Mouse (Mus musculus) stomach, embryonic 16.5 days (tissue): ENCODE data around the gene AI464131. TPM values are rescaled to one million over a fixed set of nuclear protein-coding genes. Genes with fewer than 3 reads are reported as not detected.

Experiments used
- ATAC-seq: fragments of 200-750 bp; cut with Nextera tagmentation; 2 replicates; pipeline ENCODE4 v1.8.0; 2017; ENCODE audit warnings: moderate number of reproducible peaks, moderate TSS enrichment; ENCODE audit not compliant: insufficient read depth, low FRiP score
- H3K27ac ChIP-seq: fragments of 300-500 bp; sonication (generic); 2 replicates; pipeline ENCODE4 v1.5.1; 2014; ENCODE audit warnings: low read length
- H3K27me3 ChIP-seq: fragments of 300-500 bp; sonication (generic); 2 replicates; pipeline ENCODE4 v1.6.1; 2014; ENCODE audit warnings: low read length, control low read depth, mixed read lengths; ENCODE audit not compliant: control insufficient read depth, insufficient read depth
- H3K36me3 ChIP-seq: fragments of 300-500 bp; sonication (generic); 2 replicates; pipeline ENCODE4 v1.6.1; 2014; ENCODE audit warnings: low read length; ENCODE audit not compliant: control insufficient read depth, insufficient read depth
- H3K4me1 ChIP-seq: fragments of 300-500 bp; sonication (generic); 2 replicates; pipeline ENCODE4 v1.6.1; 2014; ENCODE audit warnings: low read length, control low read depth, mixed read lengths; ENCODE audit not compliant: control insufficient read depth, insufficient read depth
- H3K4me2 ChIP-seq: fragments of 300-500 bp; sonication (generic); 2 replicates; pipeline ENCODE4 v1.6.1; 2014; ENCODE audit warnings: low read depth, low read length, mixed read lengths
- H3K4me3 ChIP-seq: fragments of 300-500 bp; sonication (generic); replicated peaks from 2 replicates; pipeline ENCODE4 v1.5.1; 2014; ENCODE audit warnings: mild to moderate bottlenecking, low read length
- H3K9ac ChIP-seq: fragments of 300-500 bp; sonication (generic); 2 replicates; pipeline ENCODE4 v1.6.1; 2014; ENCODE audit warnings: low read length
- H3K9me3 ChIP-seq: fragments of 300-500 bp; sonication (generic); replicated peaks from 2 replicates; pipeline ENCODE4 v1.6.1; 2016; ENCODE audit warnings: low read length, control low read depth; ENCODE audit not compliant: control insufficient read depth
- WGBS: fragments of 180-500 bp; shearing (Covaris S2); extraction: QIAGEN DNeasy Blood & Tissue Kit; methylation state at CpG from one replicate; pipeline ENCODE4 v1.1.7; 2014; 5-methylcytosine and 5-hydroxymethylcytosine counted together
- polyA plus RNA-seq: library from polyadenylated mRNA; unstranded; fragments of >200 nt; fragmentation: Nextera tagmentation; extraction: Ambion mirVana; gene quantifications from 2 replicates; pipeline ENCODE4 v1.2.1, GENCODE M21; 2015

AI464131 gene
- polyA plus RNA-seq, 1 experiment from 2014 or later = 9.6 TPM

GRCm38 (mm10) chr4:41526553-41526952 is 23.7 kb upstream of the AI464131 start:
- no peaks in the 10 kb centered on the region for H3K9me3 ChIP-seq
- H3K27ac ChIP-seq = no peak overlapping the region
- WGBS = 64% methylated on average over 7 of the region's 7 CpGs
- no peaks in the 10 kb centered on the region; the same call in 1 of the 2 replicates for H3K4me1 ChIP-seq
- no peak overlapping the region for H3K9ac ChIP-seq
- H3K4me2 ChIP-seq = no peak overlapping the region
- ATAC-seq = no peak
- H3K4me3 ChIP-seq = no peak overlapping the region
- H3K36me3 ChIP-seq = no peaks in the 10 kb centered on the region
- H3K27me3 ChIP-seq = no peaks in the 10 kb centered on the region; the same call in 1 of the 2 replicates

GRCm38 (mm10) chr4:41524829-41525228 is 22.0 kb upstream of the AI464131 start:
- no peaks in the 10 kb centered on the region for H3K36me3 ChIP-seq
- no peak overlapping the region for H3K27ac ChIP-seq
- H3K9ac ChIP-seq = no peak overlapping the region
- H3K4me2 ChIP-seq = no peak overlapping the region
- ATAC-seq = no peak
- no peak overlapping the region for H3K4me3 ChIP-seq
- H3K4me1 ChIP-seq = no peaks in the 10 kb centered on the region; the same call in 1 of the 2 replicates
- H3K9me3 ChIP-seq = no peaks in the 10 kb centered on the region
- H3K27me3 ChIP-seq = no peaks in the 10 kb centered on the region; the same call in none of the 2 replicates
- WGBS = 65% methylated on average over 9 of the region's 9 CpGs

- H3K4me1 ChIP-seq = no peaks in the 10 kb centered on the region; the same call in 1 of the 2 replicates
- 75% methylated on average over 7 of the region's 7 CpGs for WGBS
- no peaks in the 10 kb centered on the region for H3K9me3 ChIP-seq
- H3K27ac ChIP-seq = no peak overlapping the region
- no peaks in the 10 kb centered on the region; the same call in none of the 2 replicates for H3K27me3 ChIP-seq
- H3K4me3 ChIP-seq = no peak overlapping the region
- no peaks in the 10 kb centered on the region for H3K36me3 ChIP-seq
- no peak overlapping the region for H3K9ac ChIP-seq
- ATAC-seq = no peak
- no peak overlapping the region for H3K4me2 ChIP-seq
Measured at GRCm38 (mm10) chr4:41523839-41524238, 21.0 kb upstream of the AI464131 start.

GRCm38 (mm10) chr4:41522788-41523187 is 19.9 kb upstream of the AI464131 start:
- Histone ChIP-seq H3K9ac (no peak overlapping the region), H3K4me2 (no peak overlapping the region), H3K4me1 (no peaks in the 10 kb centered on the region), H3K36me3 (no peaks in the 10 kb centered on the region), H3K27ac (no peak overlapping the region), H3K4me3 (no peak overlapping the region), H3K9me3 (no peaks in the 10 kb centered on the region), H3K27me3 (no peaks in the 10 kb centered on the region; the same call in none of the 2 replicates)
- no peak for ATAC-seq
- 40% methylated on average over 5 of the region's 5 CpGs for WGBS

GRCm38 (mm10) chr4:41522136-41522535 is 19.3 kb upstream of the AI464131 start:
- WGBS = 83% methylated on average over 6 of the region's 6 CpGs
- no peaks in the 10 kb centered on the region for H3K36me3 ChIP-seq
- H3K9me3 ChIP-seq = no peaks in the 10 kb centered on the region
- H3K27ac ChIP-seq = no peak overlapping the region
- H3K9ac ChIP-seq = no peak overlapping the region
- no peaks in the 10 kb centered on the region; the same call in none of the 2 replicates for H3K27me3 ChIP-seq
- no peak overlapping the region for H3K4me2 ChIP-seq
- ATAC-seq = no peak
- H3K4me3 ChIP-seq = no peak overlapping the region
- no peaks in the 10 kb centered on the region for H3K4me1 ChIP-seq

GRCm38 (mm10) chr4:41520641-41521040 is 17.8 kb upstream of the AI464131 start:
- Histone ChIP-seq H3K4me1 (no peaks in the 10 kb centered on the region), H3K4me3 (no peak overlapping the region), H3K36me3 (no peaks in the 10 kb centered on the region), H3K27me3 (no peaks in the 10 kb centered on the region; the same call in none of the 2 replicates), H3K9ac (no peak overlapping the region; the same call in 1 of the 2 replicates), H3K27ac (no peak overlapping the region), H3K4me2 (no peak overlapping the region), H3K9me3 (no peaks in the 10 kb centered on the region)
- 28% methylated on average over 14 of the region's 14 CpGs for WGBS
- no peak for ATAC-seq

GRCm38 (mm10) chr4:41519195-41519594 is 16.3 kb upstream of the AI464131 start:
- H3K4me1 ChIP-seq = no peaks in the 10 kb centered on the region
- no peak overlapping the region for H3K27ac ChIP-seq
- no peaks in the 10 kb centered on the region for H3K36me3 ChIP-seq
- H3K4me2 ChIP-seq = no peak overlapping the region
- no peak overlapping the region for H3K9ac ChIP-seq
- 92% methylated on average over 5 of the region's 5 CpGs for WGBS
- ATAC-seq = no peak
- H3K27me3 ChIP-seq = no peaks in the 10 kb centered on the region; the same call in none of the 2 replicates
- H3K9me3 ChIP-seq = no peaks in the 10 kb centered on the region
- no peak overlapping the region for H3K4me3 ChIP-seq

GRCm38 (mm10) chr4:41518349-41518748 is 15.5 kb upstream of the AI464131 start:
- Histone ChIP-seq H3K4me3 (no peak overlapping the region), H3K4me1 (no peaks in the 10 kb centered on the region), H3K36me3 (no peaks in the 10 kb centered on the region), H3K27ac (no peak overlapping the region), H3K27me3 (no peaks in the 10 kb centered on the region; the same call in 1 of the 2 replicates), H3K9ac (no peak overlapping the region), H3K4me2 (no peak overlapping the region), H3K9me3 (no peaks in the 10 kb centered on the region)
- no peak for ATAC-seq
- 73% methylated on average over 7 of the region's 7 CpGs for WGBS

- Histone ChIP-seq H3K9ac (no peak within 1 kb of the TSS), H3K4me2 (no peak within 1 kb of the TSS), H3K27me3 (no peaks in the 10 kb centered on the region; the same call in 1 of the 2 replicates), H3K9me3 (no peaks in the 10 kb centered on the region), H3K36me3 (no peaks in the 10 kb centered on the region), H3K27ac (no peak within 1 kb of the TSS), H3K4me1 (no peaks in the 10 kb centered on the region), H3K4me3 (no peak within 1 kb of the TSS)
- WGBS = 76% methylated on average over 2 of the region's 2 CpGs
- ATAC-seq = no peak
Measured at GRCm38 (mm10) chr4:41517233-41517632, 14.4 kb upstream of the AI464131 start, which contains the start of gene 1110017D15Rik. TSS of gene 1110017D15Rik (minus strand) at chr4:41517333.
